Mouse (Mus musculus) CH12.LX (cell line): ENCODE measurements around the gene Gm17349.

ENCODE experiments used
- CTCF ChIP-seq, 2 experiments: IDR thresholded peaks in 1 of 2; conservative IDR thresholded peaks in 1 of 2; 2 replicates each; pipeline ENCODE4 v1.5.1; 2011 to 2012; ENCODE audit warnings: low read depth in 2 of 2, low read length in 2 of 2, improper control_type of control experiment in 1 of 2, inconsistent platforms in 1 of 2, mild to moderate bottlenecking in 1 of 2, moderate library complexity in 1 of 2
- POLR2A ChIP-seq: IDR thresholded peaks from 2 replicates; pipeline ENCODE4 v1.6.1; 2011; ENCODE audit warnings: low read depth, mild to moderate bottlenecking, improper control_type of control experiment, low read length
- RAD21 ChIP-seq: IDR thresholded peaks from 2 replicates; pipeline ENCODE4 v1.6.1; 2011; ENCODE audit warnings: low read depth, mild to moderate bottlenecking, low read length, improper control_type of control experiment, moderate library complexity
- SMC3 ChIP-seq: IDR thresholded peaks from 2 replicates; pipeline ENCODE4 v1.6.1; 2011; ENCODE audit warnings: low read depth, low read length, improper control_type of control experiment
- UBTF ChIP-seq: IDR thresholded peaks from 2 replicates; pipeline ENCODE4 v1.6.1; 2012; ENCODE audit warnings: low read depth, mild to moderate bottlenecking, inconsistent platforms, low read length, improper control_type of control experiment, moderate library complexity

DNA sequence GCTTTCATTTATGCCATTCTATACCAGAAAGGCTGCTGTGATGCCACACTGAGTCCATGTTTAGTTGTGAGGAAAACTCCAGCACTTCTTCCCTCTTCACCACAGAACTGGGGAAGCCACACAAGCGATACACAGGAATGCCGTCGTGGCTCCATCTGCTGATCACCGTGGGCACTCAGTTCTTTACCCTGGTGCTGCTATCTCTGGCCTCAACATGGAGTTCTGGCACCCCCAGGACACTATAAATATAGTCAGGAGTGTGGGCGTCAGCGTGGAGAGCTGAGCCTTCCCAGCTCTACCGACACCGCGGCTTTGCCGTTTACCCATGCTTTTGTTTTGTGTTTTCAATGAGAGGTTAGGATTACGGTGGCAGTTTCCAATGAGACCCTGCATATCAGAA, 31.4 kb upstream of the Gm17349 start:
- TF ChIP-seq RAD21 (no peak), SMC3 (no peak), CTCF (conservative IDR thresholded peaks at IDR 0.05 in 1 of 2, IDR thresholded peaks at IDR 0.05 in 1 of 2; ENCODE audit: low read depth in 2 of 2, low read length in 2 of 2) (no peak), POLR2A (no peak), UBTF (no peak)
